Mouse (Mus musculus) E14TG2a.4 (cell line): ENCODE results near the gene Radil.

Experiments used
- CTCF ChIP-seq: conservative IDR thresholded peaks from 2 replicates; pipeline ENCODE4 v1.5.1; 2014; ENCODE audit warnings: low read length
- NANOG ChIP-seq: IDR thresholded peaks from 2 replicates; pipeline ENCODE4 v1.6.1; 2014; ENCODE audit warnings: borderline replicate concordance, low read length, mixed read lengths
- POU5F1 ChIP-seq: IDR thresholded peaks from 2 replicates; pipeline ENCODE4 v1.6.1; 2014; ENCODE audit warnings: low read length, borderline replicate concordance

GRCm38 (mm10) chr5:142495321-142496096 lies 55.4 kb downstream of the Radil start:
- TF ChIP-seq CTCF (no peak), NANOG (no peak), POU5F1 (no peak)
